Mouse (Mus musculus): ENCODE measurements around the gene Zfp949.

GRCm38 (mm10) chr9:88529571-88529970 lies 18.2 kb upstream of the Zfp949 start:
- TF ChIP-seq POLR2A (IDR thresholded peaks at IDR 0.05; ENCODE audit: low read depth, low read length) (no peak), CTCF (IDR thresholded peaks at IDR 0.05; ENCODE audit: extremely low read depth, insufficient read depth, insufficient read length, insufficient replicate concordance) (no peak)
